8 mouse cellular contexts compared by ENCODE assay signal in the genomic region with DNA sequence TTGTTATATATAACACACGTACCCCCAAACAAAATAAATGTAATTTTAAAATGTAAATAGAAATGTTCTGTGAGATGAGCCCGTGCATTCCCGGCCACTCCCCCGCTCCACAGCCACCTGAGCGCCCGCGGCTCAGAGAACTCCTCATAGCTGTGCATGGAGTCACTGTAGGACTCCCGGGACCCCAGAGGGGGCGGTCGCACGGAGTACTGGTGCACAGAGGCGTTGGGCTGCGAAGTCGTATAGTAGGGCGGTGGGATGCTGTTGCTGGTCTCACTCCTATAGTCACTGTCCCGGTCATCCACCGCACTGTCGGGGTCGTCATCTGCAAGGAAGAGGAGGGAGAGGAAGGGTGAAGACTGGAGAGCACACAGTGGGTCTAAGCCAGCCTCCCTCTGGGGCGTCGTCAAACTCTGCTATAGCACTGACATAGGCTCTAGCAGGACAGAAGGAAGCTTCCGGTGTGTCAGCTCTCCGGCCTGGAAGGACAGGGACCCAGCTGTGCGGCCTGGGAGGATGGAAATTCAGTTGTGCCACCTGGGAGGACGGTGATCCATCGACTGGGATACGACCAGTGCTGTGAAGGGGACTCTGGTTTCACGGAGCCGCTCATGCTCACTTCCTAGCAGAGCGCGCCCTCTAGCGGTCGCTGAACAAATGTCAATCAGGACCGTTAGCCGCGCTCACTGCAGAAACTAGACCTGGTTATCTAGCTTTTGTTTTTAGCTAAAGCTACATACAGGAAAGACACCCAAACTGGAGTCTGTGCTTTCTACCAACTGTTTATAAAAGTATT. TPM values are rescaled to one million over a fixed set of nuclear protein-coding genes. Genes with fewer than 3 reads are reported as not detected.
DNase-seq lines count a peak whose midpoint lies in the region; ATAC-seq lines count a peak whose summit lies in the region.

No protein-coding gene starts in this region.

- H3K9me3 ChIP-seq in hindbrain, embryonic 13.5 days = no peaks in the 10 kb centered on the region

- H3K4me3 ChIP-seq in hindbrain, embryonic 13.5 days = no peak overlapping the region

- peaks cover 61% of the 10 kb centered on the region for H3K36me3 ChIP-seq in hindbrain, embryonic 13.5 days

- H3K27me3 ChIP-seq in hindbrain, embryonic 13.5 days = peaks cover 77% of the 10 kb centered on the region

- no peak overlapping the region for H3K27ac ChIP-seq in hindbrain, embryonic 13.5 days

- DNase-seq in Muller cell, postnatal 12 days (ENCODE audit: inconsistent ontology term) = peak; percentile 63
- peak; percentile 87 for DNase-seq in cerebellum, adult 8-10 months
- DNase-seq in layer of hippocampus, postnatal 14 days (ENCODE audit: low spot score in 2 of 2) = peak; percentile 83 to 91
- DNase-seq in lung, postnatal 25 days (ENCODE audit: low spot score) = peak; percentile 79
- DNase-seq in retina, adult 2 months (ENCODE audit: low read depth, low spot score) = peak; percentile 69
- peak; percentile 76 to 82 for DNase-seq in thymus, postnatal 36 days

- 0 out of 2 replicates have a peak, but pooled peaks cover 8% of the 10 kb centered on the region for H3K4me1 ChIP-seq in hindbrain, embryonic 13.5 days (replicated peaks)

- peak; percentile 82 for ATAC-seq in frontal cortex, adult (ENCODE audit: low TSS enrichment)
- ATAC-seq in hindbrain, embryonic 13.5 days (ENCODE audit: low FRiP score) = peak; percentile 68

- H3K9ac ChIP-seq in hindbrain, embryonic 13.5 days = no peak overlapping the region

- 11% methylated on average over 36 of the region's 36 CpGs for WGBS in hindbrain, embryonic 13.5 days

- no peak overlapping the region for H3K4me2 ChIP-seq in hindbrain, embryonic 13.5 days

RNA-seq across cellular contexts. Expression of a gene that starts 11.0 kb away (rescaled TPM):
- 18.0 and 18.9 TPM in 2 replicates for polyA plus RNA-seq in hindbrain, embryonic 13.5 days (2015; fragmentation: Nextera tagmentation; extraction: Ambion mirVana)
- total RNA-seq in layer of hippocampus, postnatal 14 days (2021) = 100 to 1,000 TPM; 268 to 281 TPM

RNA-seq across cellular contexts. Expression of a gene that starts 15.6 kb away (rescaled TPM):
- 3.5 TPM in 2 replicates for polyA plus RNA-seq in hindbrain, embryonic 13.5 days (2015; fragmentation: Nextera tagmentation; extraction: Ambion mirVana)
- 1 to 10 TPM; 7.1 to 7.7 TPM for total RNA-seq in layer of hippocampus, postnatal 14 days (2021)

RNA-seq across cellular contexts. Expression of a gene that starts 28.5 kb away (rescaled TPM):
- 0.31 and 0.79 TPM in 2 replicates for polyA plus RNA-seq in hindbrain, embryonic 13.5 days (2015; fragmentation: Nextera tagmentation; extraction: Ambion mirVana)
- total RNA-seq in layer of hippocampus, postnatal 14 days (2021) = 1 to 10 TPM; 2.6 to 3.0 TPM

RNA-seq across cellular contexts. Expression of a gene that starts 41.1 kb away (rescaled TPM):
- 0.32 and 0.34 TPM in 2 replicates for polyA plus RNA-seq in hindbrain, embryonic 13.5 days (2015; fragmentation: Nextera tagmentation; extraction: Ambion mirVana)
- under 1 TPM; 0.23 to 0.48 TPM for total RNA-seq in layer of hippocampus, postnatal 14 days (2021)

RNA-seq across cellular contexts. Expression of a gene that starts 49.7 kb away (rescaled TPM):
- 57.5 and 63.2 TPM in 2 replicates for polyA plus RNA-seq in hindbrain, embryonic 13.5 days (2015; fragmentation: Nextera tagmentation; extraction: Ambion mirVana)
- 10 to 100 TPM; 58.4 to 62.9 TPM for total RNA-seq in layer of hippocampus, postnatal 14 days (2021)
